Mouse (Mus musculus) lung, adult 18-20 months (tissue): ENCODE results near the gene Platr17.
"Not testable (repeated sequence)": the region's sequence is repeated elsewhere in the genome, so short reads cannot be mapped to it uniquely, and the experiment has no call there.

Experiments
- DNase-seq, 2 experiments: peaks; one replicate each; pipeline ENCODE4 v3.0.0; 2022; ENCODE audit warnings: mixed read lengths in 2 of 2

Gene Platr17

GRCm38 (mm10) chr17:33904835-33905234 lies at the start of gene Platr17:
Gene Platr17 (plus strand): TSS chr17:33905135.
- not testable (repeated sequence) for DNase-seq

- no peak for DNase-seq
Observed at GRCm38 (mm10) chr17:33857816-33858215, 47.1 kb upstream of the Platr17 start.

- peak; percentile 50 to 64 for DNase-seq
Observed at GRCm38 (mm10) chr17:33865330-33866030, 39.5 kb upstream of the Platr17 start.

GRCm38 (mm10) chr17:33873537-33873936 lies 31.4 kb upstream of the Platr17 start, which contains the start of gene Gm7029:
Gene Gm7029 (plus strand): TSS chr17:33873837.
- DNase-seq = not testable (repeated sequence)

- DNase-seq = peak in 1 of 2 experiments; percentile 10
Observed at GRCm38 (mm10) chr17:33874411-33874810, 30.5 kb upstream of the Platr17 start.

- DNase-seq = not testable (repeated sequence)
Observed at GRCm38 (mm10) chr17:33875797-33876196, 29.1 kb upstream of the Platr17 start.

GRCm38 (mm10) chr17:33884320-33884719 lies 20.6 kb upstream of the Platr17 start:
- not testable (repeated sequence) for DNase-seq

GRCm38 (mm10) chr17:33887802-33888201 lies 17.1 kb upstream of the Platr17 start:
- not testable (repeated sequence) for DNase-seq

- DNase-seq = not testable (repeated sequence)
Observed at GRCm38 (mm10) chr17:33888230-33888629, 16.7 kb upstream of the Platr17 start.

- DNase-seq = not testable (repeated sequence)
Observed at GRCm38 (mm10) chr17:33889941-33890532, 14.9 kb upstream of the Platr17 start.

GRCm38 (mm10) chr17:33890533-33891059 lies 14.3 kb upstream of the Platr17 start, which contains the start of gene Kifc1:
Gene Kifc1 (minus strand): TSS chr17:33890661.
- DNase-seq = peak; percentile 100

GRCm38 (mm10) chr17:33891357-33891756 lies 13.6 kb upstream of the Platr17 start:
- no peak for DNase-seq

- not testable (repeated sequence) for DNase-seq
Observed at GRCm38 (mm10) chr17:33891892-33892291, 13.0 kb upstream of the Platr17 start.

GRCm38 (mm10) chr17:33892429-33892828 lies 12.5 kb upstream of the Platr17 start:
- DNase-seq = no peak

- not testable (repeated sequence) for DNase-seq
Observed at GRCm38 (mm10) chr17:33893011-33893410, 11.9 kb upstream of the Platr17 start.

- DNase-seq = peak in 1 of 2 experiments; percentile 51
Observed at GRCm38 (mm10) chr17:33897114-33897794, 7.7 kb upstream of the Platr17 start.

- not testable (repeated sequence) for DNase-seq
Observed at GRCm38 (mm10) chr17:33898193-33898592, 6.7 kb upstream of the Platr17 start.

- DNase-seq = no peak
Observed at GRCm38 (mm10) chr17:33899642-33900041, 5.3 kb upstream of the Platr17 start.

- DNase-seq = peak in 1 of 2 experiments; percentile 44
Observed at GRCm38 (mm10) chr17:33900281-33900988, 4.5 kb upstream of the Platr17 start.

- no peak for DNase-seq
Observed at GRCm38 (mm10) chr17:33900989-33901314, 4.0 kb upstream of the Platr17 start.

- no peak for DNase-seq
Observed at GRCm38 (mm10) chr17:33901653-33902052, 3.3 kb upstream of the Platr17 start.

GRCm38 (mm10) chr17:33902079-33902478 lies 2.9 kb upstream of the Platr17 start:
- DNase-seq = no peak

GRCm38 (mm10) chr17:33902491-33902890 lies 2.4 kb upstream of the Platr17 start:
- DNase-seq = no peak
